ENCODE assay signal across 1 mouse cellular context in genomic region chr17:44090916-44091315, GRCm38 (mm10).
TF ChIP-seq lines count a peak whose summit lies in the region.

No protein-coding gene starts in this region.

TF ChIP-seq in CH12.LX, 34 proteins besides CTCF, POLR2A, EP300 and RAD21 (continued from another document):
- TF ChIP-seq MEF2A (IDR thresholded peaks at IDR 0.05; ENCODE audit: borderline replicate concordance, low read depth, low read length) (peak; percentile 89; the same call in 1 of the 2 replicates), USF1 (IDR thresholded peaks at IDR 0.05; ENCODE audit: low read depth, low read length) (no peak), KAT2A (IDR thresholded peaks at IDR 0.05; ENCODE audit: insufficient replicate concordance, low read length) (0 out of 2 replicates have a peak, but pooled peaks have one; percentile 10), USF2 (conservative IDR thresholded peaks at IDR 0.05; ENCODE audit: low read depth, low read length) (no peak), IRF4 (IDR thresholded peaks at IDR 0.05; ENCODE audit: low read depth, low read length) (peak; percentile 85), ELF1 (IDR thresholded peaks at IDR 0.05; ENCODE audit: low read depth, low read length) (no peak), MYC (IDR thresholded peaks at IDR 0.05; ENCODE audit: low read depth, low read length) (no peak), TCF12 (IDR thresholded peaks at IDR 0.05; ENCODE audit: low read depth, low read length) (no peak), PAX5 (IDR thresholded peaks at IDR 0.05; ENCODE audit: low read length) (no peak), ZKSCAN1 (IDR thresholded peaks at IDR 0.05; ENCODE audit: borderline replicate concordance, low read depth, low read length) (no peak), CHD1 (IDR thresholded peaks at IDR 0.05; ENCODE audit: low read depth, low read length) (no peak), RCOR1 (conservative IDR thresholded peaks at IDR 0.05; ENCODE audit: low read depth, low read length) (no peak), ZC3H11A (IDR thresholded peaks at IDR 0.05; ENCODE audit: low read depth, low read length) (no peak), ZMIZ1 (IDR thresholded peaks at IDR 0.05; ENCODE audit: low read depth, low read length) (no peak), POLR2AphosphoS2 (IDR thresholded peaks at IDR 0.05; ENCODE audit: low read depth, low read length) (no peak), MAFK (IDR thresholded peaks at IDR 0.05; ENCODE audit: insufficient replicate concordance, low read length) (peak; percentile 76; the same call in 1 of the 2 replicates), ETS1 (conservative IDR thresholded peaks at IDR 0.05; ENCODE audit: low read depth, low read length) (peak; percentile 47), JUN (IDR thresholded peaks at IDR 0.05; ENCODE audit: insufficient read depth, low read depth, low read length) (peak; percentile 45), ZNF384 (IDR thresholded peaks at IDR 0.05; ENCODE audit: low read depth, low read length) (no peak), MAX (IDR thresholded peaks at IDR 0.05; ENCODE audit: low read length) (no peak)
